Mouse (Mus musculus) Patski (cell line): ENCODE results near the gene Pdss2. TPM values are rescaled to one million over a fixed set of nuclear protein-coding genes. Genes with fewer than 3 reads are reported as not detected.

Experiments
- ATAC-seq: fragments of 100-300 bp; one replicate; pipeline ENCODE4 v1.8.0; 2021
- CTCF ChIA-PET: fragments of 350-600 bp; sonication (Branson Sonifier 250); formaldehyde crosslinking; loops from one replicate; lab custom pipeline; 2022; ENCODE audit warnings: inconsistent platforms; lab: Charles Lee
- POLR2A ChIA-PET: fragments of 350-600 bp; sonication (Branson Sonifier 250); formaldehyde crosslinking; loops from one replicate; lab custom pipeline; 2022; ENCODE audit warnings: antibody characterized with exemption, inconsistent platforms; lab: Charles Lee
- DNase-seq: peaks from one replicate; pipeline ENCODE4 v3.0.0-alpha.2; 2011; ENCODE audit warnings: low read depth, low spot score
- H3K27me3 ChIP-seq: fragments of 371-371 bp; one replicate; pipeline ENCODE4 v1.5.1; 2021
- CTCF ChIP-seq: fragments of 100-300 bp; IDR thresholded peaks from one replicate; pipeline ENCODE4 v1.5.1; 2021
- in situ Hi-C: fragments of 300-500 bp; cut with MboI; formaldehyde crosslinking; loops from 3 replicates; pipeline ENCODE4 v1.11.1; 2018; ENCODE audit warnings: low pct_unique_long_range_greater_than_20kb, mixed read lengths
- polyA plus RNA-seq: library from polyadenylated mRNA; unstranded; gene quantifications from one replicate; pipeline ENCODE4 v1.2.3, GENCODE M21; 2021

The Pdss2 gene
- polyA plus RNA-seq, 1 experiment from 2014 or later, result 14.1 TPM

DNA sequence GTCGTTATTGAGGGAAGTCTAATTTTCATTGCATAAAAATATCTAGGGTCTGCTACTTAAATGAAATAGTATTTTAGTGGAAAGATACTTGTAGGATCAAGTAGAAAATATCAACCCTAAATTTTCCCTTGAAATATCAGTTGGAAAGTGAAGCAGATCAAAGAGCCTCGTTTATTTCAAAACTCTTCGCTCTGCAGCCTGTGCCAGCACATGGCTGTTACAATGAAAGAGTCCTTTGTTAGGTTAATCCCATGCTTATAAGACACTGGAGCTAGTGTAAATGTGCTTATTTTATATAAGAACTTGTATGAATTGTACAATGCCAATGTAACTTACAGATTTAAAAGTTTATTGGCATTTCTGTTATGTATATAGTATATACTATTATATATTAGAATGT lies 51.8 kb downstream of the Pdss2 start:
- CTCF ChIA-PET, result no interaction called here
- no peaks in the 10 kb centered on the region for H3K27me3 ChIP-seq
- POLR2A ChIA-PET, result interaction anchor here (0.9 kb wide), 1 partner anchor 52 kb away, joined by 3 read pairs; no protein-coding TSS in a partner anchor
- no peak for TF ChIP-seq CTCF
- DNase-seq, result no peak
- in situ Hi-C loops, result no loop called here
- ATAC-seq, result no peak

DNA sequence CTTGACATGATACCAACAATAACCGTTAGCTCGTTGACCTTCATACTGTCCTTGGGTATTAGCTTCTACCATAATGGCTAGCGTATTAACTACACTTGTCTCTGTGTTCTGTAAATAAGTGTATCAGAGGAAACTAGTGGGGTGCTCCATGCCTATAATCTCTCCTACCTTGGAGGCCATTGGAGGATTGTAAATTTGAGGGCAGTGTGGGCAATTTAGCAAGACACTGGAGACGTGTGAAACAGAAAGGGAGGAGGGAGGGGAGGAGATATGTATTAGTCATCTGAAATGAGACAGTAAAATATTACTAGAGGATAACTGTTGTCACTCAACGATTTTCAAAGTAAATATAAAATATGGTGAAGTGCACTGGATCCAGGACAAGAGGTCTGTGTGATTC lies 54.2 kb downstream of the Pdss2 start:
- ATAC-seq, result no peak
- CTCF ChIA-PET, result interaction anchor here (1.1 to 1.3 kb wide), 2 partner anchors 9 to 16 kb away, joined by 3 read pairs; no protein-coding TSS in a partner anchor
- in situ Hi-C loops, result no loop called here
- DNase-seq, result no peak
- POLR2A ChIA-PET, result interaction anchor here (1.3 kb wide), 1 partner anchor 9 kb away, joined by 3 read pairs; no protein-coding TSS in a partner anchor
- H3K27me3 ChIP-seq, result no peaks in the 10 kb centered on the region
- no peak for TF ChIP-seq CTCF

DNA sequence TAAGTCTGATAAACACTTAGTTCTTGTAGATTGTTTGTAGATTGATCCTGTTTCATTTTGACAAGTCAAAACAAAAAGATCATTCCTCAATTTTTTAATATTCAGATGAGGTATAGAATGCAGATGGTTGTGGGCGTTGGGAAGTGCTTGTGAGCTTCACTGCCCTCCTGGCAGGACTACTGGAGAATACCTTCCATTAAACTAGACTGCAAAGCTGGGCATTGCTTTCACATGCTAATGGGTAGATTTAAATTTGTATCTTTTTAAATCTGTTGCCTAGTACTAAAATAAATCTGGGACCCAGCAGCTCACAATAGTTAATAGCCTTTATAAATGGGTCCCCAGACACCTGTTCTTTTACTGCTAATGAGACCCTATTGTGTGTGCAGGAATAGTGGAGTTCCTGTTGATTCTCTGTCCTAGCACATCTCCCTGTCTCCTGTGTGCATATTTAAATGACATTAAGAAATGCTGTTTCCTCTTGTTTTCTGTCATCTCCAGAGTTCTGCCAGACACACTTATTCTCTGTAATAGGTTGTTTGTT lies 54.9 kb downstream of the Pdss2 start:
- in situ Hi-C loops, result no loop called here
- CTCF ChIA-PET, result interaction anchor here (1.1 to 1.3 kb wide), 2 partner anchors 8 to 15 kb away, joined by 3 read pairs; no protein-coding TSS in a partner anchor
- ATAC-seq, result no peak
- H3K27me3 ChIP-seq, result no peaks in the 10 kb centered on the region
- POLR2A ChIA-PET, result interaction anchor here (1.3 kb wide), 1 partner anchor 8 kb away, joined by 3 read pairs; no protein-coding TSS in a partner anchor
- no peak for TF ChIP-seq CTCF
- DNase-seq, result no peak

DNA sequence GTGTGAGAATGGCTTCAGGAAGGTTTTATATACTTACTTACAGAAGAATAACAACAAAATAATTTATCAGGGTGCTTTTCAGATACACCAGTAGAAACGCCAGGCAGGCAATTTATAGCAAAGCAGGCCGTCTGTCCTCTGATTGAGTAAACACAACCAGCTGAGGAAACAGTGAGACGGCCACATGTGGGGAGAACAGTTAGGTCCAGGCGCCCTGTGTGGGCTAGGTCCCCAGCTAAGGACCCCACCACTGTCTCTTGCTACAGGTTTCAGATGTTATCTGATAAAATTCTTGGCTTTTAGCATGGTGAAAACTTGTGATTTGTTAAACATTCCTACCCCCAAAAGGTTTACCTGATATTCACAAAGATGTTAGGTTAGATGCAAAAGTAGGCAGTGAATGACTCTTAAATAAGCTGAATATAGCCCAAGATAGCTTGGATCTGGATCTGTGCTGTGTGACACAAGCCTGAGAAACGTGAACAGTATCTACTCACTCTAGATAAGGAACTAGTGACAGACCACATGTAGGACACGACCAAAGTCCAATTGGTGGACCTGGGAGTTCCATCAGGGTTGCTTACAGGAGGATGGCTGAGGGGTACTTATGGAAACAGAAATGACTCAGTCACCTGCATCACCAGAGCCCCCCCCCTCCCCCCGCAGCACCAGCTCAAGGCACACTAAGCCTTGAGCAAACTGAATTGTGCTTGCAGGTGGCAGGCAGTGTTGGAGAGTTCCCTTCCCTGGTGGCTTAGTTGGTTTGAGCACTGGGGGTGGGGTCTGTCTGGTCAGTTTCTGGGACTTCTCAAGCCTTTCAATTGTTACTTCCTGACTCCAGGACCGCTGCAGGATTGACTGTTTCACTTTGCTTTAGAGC lies 56.2 kb downstream of the Pdss2 start:
- TF ChIP-seq CTCF, result no peak
- H3K27me3 ChIP-seq, result no peaks in the 10 kb centered on the region
- POLR2A ChIA-PET, result no interaction called here
- CTCF ChIA-PET, result no interaction called here
- DNase-seq, result no peak
- no peak for ATAC-seq
- in situ Hi-C loops, result no loop called here

DNA sequence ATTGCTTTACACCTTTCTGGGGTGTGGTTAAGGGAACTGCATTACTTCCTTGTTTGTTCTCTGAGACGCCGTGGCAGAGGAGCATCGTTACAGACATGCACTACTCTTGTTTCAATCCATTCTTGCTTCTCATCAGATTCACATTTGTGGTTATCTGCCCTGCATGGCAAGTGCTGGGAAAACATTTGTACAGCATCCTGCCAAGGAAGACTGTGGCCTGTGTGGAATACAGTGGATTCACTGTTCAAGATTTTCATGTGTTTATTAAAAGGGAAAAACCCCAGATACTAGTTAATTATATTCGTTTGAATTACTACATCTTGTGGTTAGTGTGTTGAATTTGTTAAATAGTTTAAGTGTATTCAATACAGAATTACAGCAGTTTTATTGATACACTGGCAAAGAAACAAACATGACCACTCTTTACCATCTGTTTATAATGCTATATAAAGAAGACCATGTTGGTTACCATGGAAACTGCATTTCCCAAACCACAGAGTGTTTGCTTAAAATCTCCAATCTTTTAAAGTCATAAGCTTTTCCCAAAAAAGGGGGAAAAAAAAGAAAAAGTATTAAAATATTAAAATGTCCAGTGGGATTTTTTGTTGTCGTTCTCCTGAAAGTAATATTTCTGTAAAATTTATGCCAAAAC lies 58.5 kb downstream of the Pdss2 start:
- CTCF ChIA-PET, result no interaction called here
- POLR2A ChIA-PET, result no interaction called here

DNA sequence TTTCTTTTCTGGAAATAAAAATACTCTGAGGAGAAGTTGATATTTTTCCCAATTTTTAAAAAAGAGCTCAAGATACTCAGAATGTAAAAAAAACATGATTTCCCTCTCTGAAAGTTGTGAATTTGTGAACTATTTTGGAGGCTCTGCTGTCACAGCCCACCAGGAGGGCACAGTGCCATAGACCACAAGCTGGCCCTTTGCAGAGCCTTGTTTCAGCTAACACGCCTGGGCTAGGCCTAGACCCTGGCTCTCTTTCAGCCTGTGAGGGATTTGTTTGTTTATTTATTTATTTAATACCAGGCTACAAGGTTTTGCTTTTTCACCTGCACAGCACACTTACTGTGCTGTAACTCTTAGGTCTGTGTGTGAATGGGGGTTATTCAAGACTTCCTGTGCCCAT lies 64.3 kb downstream of the Pdss2 start:
- in situ Hi-C loops, result loop anchor here (5.0 kb wide), 1 partner anchor 42 kb away; no protein-coding TSS in a partner anchor
- DNase-seq, result no peak
- TF ChIP-seq CTCF, result no peak
- H3K27me3 ChIP-seq, result no peaks in the 10 kb centered on the region
- no peak for ATAC-seq
- ChIA-PET POLR2A (no interaction called here), CTCF (no interaction called here)

More for the DNA sequence above, 58.5 kb downstream of the Pdss2 start:
- in situ Hi-C loops, result no loop called here
- TF ChIP-seq CTCF, result no peak
- ATAC-seq (no peak), DNase-seq (no peak)
- H3K27me3 ChIP-seq, result no peaks in the 10 kb centered on the region

- in situ Hi-C loops, result no loop called here
- no peaks in the 10 kb centered on the region for H3K27me3 ChIP-seq
- ChIA-PET CTCF (no interaction called here), POLR2A (no interaction called here)
- DNase-seq (no peak), ATAC-seq (no peak)
- no peak for TF ChIP-seq CTCF
These were observed 69.4 kb downstream of the Pdss2 start for GRCm38 (mm10) chr10:43290638-43291230.

- ATAC-seq (no peak), DNase-seq (no peak)
- no peaks in the 10 kb centered on the region for H3K27me3 ChIP-seq
- TF ChIP-seq CTCF, result no peak
- POLR2A ChIA-PET, result no interaction called here
- CTCF ChIA-PET, result interaction anchor here (1.1 kb wide), 1 partner anchor 15 kb away, joined by 3 read pairs; no protein-coding TSS in a partner anchor
- in situ Hi-C loops, result no loop called here
These were observed 70.0 kb downstream of the Pdss2 start for GRCm38 (mm10) chr10:43291333-43291736.

- in situ Hi-C loops, result no loop called here
- ChIA-PET POLR2A (no interaction called here), CTCF (no interaction called here)
- ATAC-seq (no peak), DNase-seq (no peak)
- H3K27me3 ChIP-seq, result no peaks in the 10 kb centered on the region
- no peak for TF ChIP-seq CTCF
These were observed 71.2 kb downstream of the Pdss2 start for GRCm38 (mm10) chr10:43292454-43292853.

DNA sequence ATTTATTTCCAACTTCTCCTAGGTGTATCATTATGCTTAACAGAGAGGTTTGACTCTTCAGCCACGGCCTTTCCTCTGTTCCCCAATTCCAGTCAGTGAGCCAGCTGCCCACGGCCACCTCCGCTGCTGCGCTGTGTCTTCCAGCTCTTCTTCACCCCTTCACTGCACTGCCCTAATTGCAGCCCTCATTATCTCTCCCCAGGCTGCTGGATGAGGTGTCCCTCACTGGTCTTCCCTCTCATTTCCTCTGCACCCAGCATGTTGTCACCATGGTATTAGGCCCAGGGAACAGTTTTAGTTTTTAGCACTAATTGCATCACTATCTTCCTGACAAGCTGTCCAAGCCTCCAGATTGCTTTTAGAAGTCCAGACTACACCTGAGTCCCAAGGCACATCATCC lies 73.0 kb downstream of the Pdss2 start:
- POLR2A ChIA-PET, result no interaction called here
- no peaks in the 10 kb centered on the region for H3K27me3 ChIP-seq
- CTCF ChIA-PET, result no interaction called here
- no peak for TF ChIP-seq CTCF
- ATAC-seq, result no peak
- in situ Hi-C loops, result no loop called here
- DNase-seq, result no peak
